Mouse (Mus musculus): ENCODE measurements at regions not wholly inside any gene's neighbourhood (a gene's known extent, or its start where the extent isn't known, plus 50 kb on each side); places are given as distances from the start of the nearest gene placed in this dataset.

DNA sequence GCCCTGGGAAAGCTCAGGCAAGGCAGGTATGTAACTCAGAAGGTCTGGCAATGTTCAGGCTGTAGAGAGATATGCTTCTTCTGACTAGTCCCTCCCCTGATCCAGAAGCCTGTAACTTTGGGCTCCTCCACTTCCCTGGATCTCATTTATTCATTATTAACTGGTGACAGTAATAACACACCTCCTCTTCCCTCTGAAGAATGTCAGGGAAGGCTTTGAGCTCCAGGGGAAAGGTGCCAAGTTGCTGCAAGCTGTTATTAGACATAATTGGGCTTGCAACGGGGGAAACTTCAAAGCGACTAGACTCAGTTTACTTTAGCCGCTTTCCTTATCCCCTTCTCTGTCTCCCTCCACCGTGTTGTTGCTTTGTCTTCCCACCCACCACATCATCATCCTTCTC lies 75.6 kb upstream of the Tmprss2 start:
- 81% methylated on average over 4 of the region's 4 CpGs for WGBS
- no peak overlapping the region for H3K4me3 ChIP-seq (ENCODE audit: insufficient read depth, low read depth, low read length)
- H3K27ac ChIP-seq (replicated peaks; ENCODE audit: insufficient read depth, low read depth, low read length): no peak overlapping the region
- no peak for DNase-seq (ENCODE audit: extremely low read depth, low read depth, low spot score)
- H3K36me3 ChIP-seq (ENCODE audit: control insufficient read depth, insufficient read depth, low read length): no peaks in the 10 kb centered on the region
- no peak overlapping the region for H3K9ac ChIP-seq (ENCODE audit: low read depth, low read length)
- no peaks in the 10 kb centered on the region for H3K27me3 ChIP-seq (ENCODE audit: control insufficient read depth, insufficient read depth, low read length)
- no peaks in the 10 kb centered on the region for H3K4me1 ChIP-seq (ENCODE audit: control insufficient read depth, insufficient read depth, low read length)
- no peaks in the 10 kb centered on the region for H3K79me2 ChIP-seq (ENCODE audit: control insufficient read depth, insufficient read depth, low read length)
- TF ChIP-seq CTCF (IDR thresholded peaks at IDR 0.05; ENCODE audit: low read depth, low read length) (no peak), POLR2A (IDR thresholded peaks at IDR 0.05; ENCODE audit: extremely low read depth, insufficient read depth, low read length) (no peak)

DNA sequence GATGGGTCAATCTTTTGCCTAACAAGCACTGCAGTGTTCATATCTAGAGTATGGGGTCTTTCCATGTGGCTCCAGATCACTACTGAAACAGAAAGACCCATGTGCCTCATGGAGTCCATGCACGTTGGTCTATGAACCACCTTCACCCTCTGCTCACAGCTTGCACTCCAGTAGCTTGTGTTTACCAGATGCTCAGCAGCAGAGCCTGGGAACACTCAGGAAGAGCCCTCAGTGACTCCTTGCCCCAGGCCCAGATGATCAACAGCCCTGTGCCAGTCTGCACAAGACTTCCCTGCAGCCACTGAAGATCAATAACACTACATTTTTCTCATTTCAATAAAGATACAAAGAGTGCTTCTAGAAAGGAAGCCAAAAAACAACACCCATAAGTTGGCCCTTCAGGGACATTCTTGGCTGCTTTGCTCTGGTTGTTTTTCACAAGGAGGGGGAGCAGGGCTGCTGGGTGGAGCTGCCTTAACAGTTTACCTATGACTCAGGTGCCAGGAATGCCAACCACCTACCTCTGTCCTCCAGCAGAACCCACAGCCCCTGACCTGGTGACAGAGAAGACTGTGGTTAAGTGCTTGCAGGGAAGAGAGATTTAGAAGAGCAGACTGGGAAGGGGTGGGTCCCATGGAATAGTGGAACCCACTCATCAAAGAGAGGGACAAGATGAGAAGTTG lies 74.7 kb upstream of the Tmprss2 start:
- H3K4me3 ChIP-seq (ENCODE audit: insufficient read depth, low read depth, low read length): no peak overlapping the region
- H3K36me3 ChIP-seq (ENCODE audit: control insufficient read depth, insufficient read depth, low read length): no peaks in the 10 kb centered on the region
- TF ChIP-seq POLR2A (IDR thresholded peaks at IDR 0.05; ENCODE audit: extremely low read depth, insufficient read depth, low read length) (no peak), CTCF (IDR thresholded peaks at IDR 0.05; ENCODE audit: low read depth, low read length) (no peak)
- H3K79me2 ChIP-seq (ENCODE audit: control insufficient read depth, insufficient read depth, low read length): no peaks in the 10 kb centered on the region
- H3K9ac ChIP-seq (ENCODE audit: low read depth, low read length): no peak overlapping the region
- no peaks in the 10 kb centered on the region for H3K27me3 ChIP-seq (ENCODE audit: control insufficient read depth, insufficient read depth, low read length)
- H3K27ac ChIP-seq (replicated peaks; ENCODE audit: insufficient read depth, low read depth, low read length): no peak overlapping the region
- 88% methylated on average over 1 of the region's 1 CpGs for WGBS
- H3K4me1 ChIP-seq (ENCODE audit: control insufficient read depth, insufficient read depth, low read length): no peaks in the 10 kb centered on the region
- no peak for DNase-seq (ENCODE audit: extremely low read depth, low read depth, low spot score)

DNA sequence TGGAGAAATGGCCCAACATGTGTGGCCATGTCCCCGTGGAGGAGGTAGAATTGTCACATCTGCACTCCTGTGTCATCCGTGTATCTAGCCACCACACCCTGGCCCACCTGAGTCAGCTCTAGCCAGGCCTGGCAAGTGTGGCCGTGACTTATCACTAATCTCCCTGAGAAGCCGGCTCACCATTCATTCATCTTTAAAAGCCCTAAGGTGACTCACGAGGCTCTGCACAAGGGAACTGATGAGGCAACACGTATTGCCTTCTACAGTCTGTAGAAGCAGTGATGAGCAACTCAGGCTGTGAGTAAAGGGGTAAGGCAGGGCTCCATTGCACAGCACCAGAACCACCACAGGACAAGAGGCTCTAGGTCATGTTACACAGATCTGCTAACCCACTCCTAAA lies 70.2 kb upstream of the Tmprss2 start:
- Histone ChIP-seq H3K79me2 (ENCODE audit: control insufficient read depth, insufficient read depth, low read length) (no peaks in the 10 kb centered on the region), H3K9ac (ENCODE audit: low read depth, low read length) (no peak overlapping the region), H3K4me3 (ENCODE audit: insufficient read depth, low read depth, low read length) (no peak overlapping the region), H3K27ac (replicated peaks; ENCODE audit: insufficient read depth, low read depth, low read length) (no peak overlapping the region), H3K27me3 (ENCODE audit: control insufficient read depth, insufficient read depth, low read length) (no peaks in the 10 kb centered on the region), H3K4me1 (ENCODE audit: control insufficient read depth, insufficient read depth, low read length) (no peaks in the 10 kb centered on the region), H3K36me3 (ENCODE audit: control insufficient read depth, insufficient read depth, low read length) (no peaks in the 10 kb centered on the region)
- WGBS: 84% methylated on average over 6 of the region's 6 CpGs
- TF ChIP-seq POLR2A (IDR thresholded peaks at IDR 0.05; ENCODE audit: extremely low read depth, insufficient read depth, low read length) (no peak), CTCF (IDR thresholded peaks at IDR 0.05; ENCODE audit: low read depth, low read length) (no peak)
- DNase-seq (ENCODE audit: extremely low read depth, low read depth, low spot score): no peak

DNA sequence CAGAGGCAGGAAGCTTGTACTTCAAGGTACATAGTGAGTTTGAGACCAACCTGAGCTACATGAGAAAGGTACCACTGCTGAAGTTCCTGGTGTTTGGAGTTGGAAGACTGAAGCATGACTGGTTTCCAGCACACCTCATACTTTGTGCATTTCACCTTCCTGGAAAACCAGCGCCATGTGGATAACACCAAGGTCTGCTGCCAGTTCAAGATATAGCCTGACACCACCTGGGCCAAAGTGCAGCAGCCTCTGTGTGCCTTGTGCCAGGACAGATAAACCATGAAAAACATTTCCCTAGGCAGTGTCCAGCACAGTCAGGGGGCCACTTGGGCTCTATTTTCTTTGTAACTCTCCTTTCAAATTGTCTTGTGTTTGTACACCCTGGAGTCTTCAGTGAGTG lies 68.8 kb upstream of the Tmprss2 start:
- no peak for DNase-seq (ENCODE audit: extremely low read depth, low read depth, low spot score)
- TF ChIP-seq CTCF (IDR thresholded peaks at IDR 0.05; ENCODE audit: low read depth, low read length): no peak
- no peak for TF ChIP-seq POLR2A (IDR thresholded peaks at IDR 0.05; ENCODE audit: extremely low read depth, insufficient read depth, low read length)
- Histone ChIP-seq H3K79me2 (ENCODE audit: control insufficient read depth, insufficient read depth, low read length) (no peaks in the 10 kb centered on the region), H3K36me3 (ENCODE audit: control insufficient read depth, insufficient read depth, low read length) (no peaks in the 10 kb centered on the region), H3K27ac (replicated peaks; ENCODE audit: insufficient read depth, low read depth, low read length) (no peak overlapping the region), H3K4me1 (ENCODE audit: control insufficient read depth, insufficient read depth, low read length) (no peaks in the 10 kb centered on the region), H3K4me3 (ENCODE audit: insufficient read depth, low read depth, low read length) (no peak overlapping the region), H3K9ac (ENCODE audit: low read depth, low read length) (no peak overlapping the region), H3K27me3 (ENCODE audit: control insufficient read depth, insufficient read depth, low read length) (no peaks in the 10 kb centered on the region)
- WGBS: 32% methylated on average over 1 of the region's 1 CpGs

DNA sequence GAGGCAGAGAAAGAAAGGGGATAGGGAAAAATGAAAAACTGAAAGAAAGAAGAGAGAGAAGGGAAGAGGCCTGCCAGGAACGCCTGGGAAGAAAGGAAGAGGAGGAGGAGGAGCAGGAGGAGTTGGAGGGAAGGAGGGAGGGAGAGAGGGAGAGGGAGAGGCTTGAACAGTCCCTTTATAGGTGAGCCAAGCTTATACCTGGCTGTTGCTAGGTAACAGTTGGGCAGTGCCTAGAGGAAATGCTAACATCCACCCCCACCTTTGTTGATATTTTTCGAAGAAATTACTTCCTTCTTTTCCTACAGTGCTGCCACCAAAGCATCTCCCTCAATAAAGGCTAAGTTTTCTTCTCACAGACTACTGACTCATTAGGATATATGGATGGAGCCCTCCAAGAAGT lies 68.3 kb upstream of the Tmprss2 start:
- WGBS: 73% methylated on average over 2 of the region's 2 CpGs
- TF ChIP-seq POLR2A (IDR thresholded peaks at IDR 0.05; ENCODE audit: extremely low read depth, insufficient read depth, low read length): no peak
- no peak for TF ChIP-seq CTCF (IDR thresholded peaks at IDR 0.05; ENCODE audit: low read depth, low read length)
- no peak overlapping the region for H3K27ac ChIP-seq (replicated peaks; ENCODE audit: insufficient read depth, low read depth, low read length)
- H3K4me3 ChIP-seq (ENCODE audit: insufficient read depth, low read depth, low read length): no peak overlapping the region
- H3K36me3 ChIP-seq (ENCODE audit: control insufficient read depth, insufficient read depth, low read length): no peaks in the 10 kb centered on the region
- H3K27me3 ChIP-seq (ENCODE audit: control insufficient read depth, insufficient read depth, low read length): no peaks in the 10 kb centered on the region
- no peaks in the 10 kb centered on the region for H3K4me1 ChIP-seq (ENCODE audit: control insufficient read depth, insufficient read depth, low read length)
- no peak for DNase-seq (ENCODE audit: extremely low read depth, low read depth, low spot score)
- no peaks in the 10 kb centered on the region for H3K79me2 ChIP-seq (ENCODE audit: control insufficient read depth, insufficient read depth, low read length)
- no peak overlapping the region for H3K9ac ChIP-seq (ENCODE audit: low read depth, low read length)

DNA sequence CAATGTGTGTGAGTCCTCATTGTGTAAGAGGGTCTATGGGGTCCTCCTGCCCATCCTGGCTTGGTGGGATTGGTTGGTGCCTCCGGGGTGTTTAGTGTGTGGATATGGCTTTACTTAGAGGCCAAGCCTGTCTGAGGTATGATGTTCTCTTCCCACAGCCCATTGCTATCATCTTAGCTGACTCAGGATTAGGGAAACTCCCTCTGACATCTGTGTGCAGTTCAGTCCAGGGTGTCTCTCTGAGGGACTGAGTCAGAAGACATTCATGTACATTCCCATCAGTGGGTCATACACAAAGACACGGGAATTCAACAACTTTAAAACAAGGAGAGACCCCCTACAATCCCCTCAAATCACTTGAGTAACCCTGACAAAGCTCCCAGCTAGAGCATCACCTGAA lies 66.6 kb upstream of the Tmprss2 start:
- Histone ChIP-seq H3K9ac (ENCODE audit: low read depth, low read length) (no peak overlapping the region), H3K4me1 (ENCODE audit: control insufficient read depth, insufficient read depth, low read length) (no peaks in the 10 kb centered on the region), H3K27me3 (ENCODE audit: control insufficient read depth, insufficient read depth, low read length) (no peaks in the 10 kb centered on the region), H3K79me2 (ENCODE audit: control insufficient read depth, insufficient read depth, low read length) (no peaks in the 10 kb centered on the region), H3K36me3 (ENCODE audit: control insufficient read depth, insufficient read depth, low read length) (no peaks in the 10 kb centered on the region), H3K27ac (replicated peaks; ENCODE audit: insufficient read depth, low read depth, low read length) (no peak overlapping the region), H3K4me3 (ENCODE audit: insufficient read depth, low read depth, low read length) (no peak overlapping the region)
- 79% methylated on average over 2 of the region's 2 CpGs for WGBS
- DNase-seq (ENCODE audit: extremely low read depth, low read depth, low spot score): no peak
- TF ChIP-seq POLR2A (IDR thresholded peaks at IDR 0.05; ENCODE audit: extremely low read depth, insufficient read depth, low read length) (no peak), CTCF (IDR thresholded peaks at IDR 0.05; ENCODE audit: low read depth, low read length) (no peak)

Data from liver, adult 2 months (tissue).